Mouse (Mus musculus) central nervous system, embryonic 14 days (tissue): ENCODE data around the gene Ccdc73. TPM values are rescaled to one million over a fixed set of nuclear protein-coding genes. Genes with fewer than 3 reads are reported as not detected.

Source experiments
- polyA plus RNA-seq: library from polyadenylated mRNA; depleted of rRNA; stranded (reverse); fragments of >200 nt; gene quantifications from 2 replicates; pipeline ENCODE4 v1.2.3, GENCODE M21; 2012; rRNA removed

Ccdc73 gene
- polyA plus RNA-seq = 5.6 and 6.6 TPM in 2 replicates

DNA sequence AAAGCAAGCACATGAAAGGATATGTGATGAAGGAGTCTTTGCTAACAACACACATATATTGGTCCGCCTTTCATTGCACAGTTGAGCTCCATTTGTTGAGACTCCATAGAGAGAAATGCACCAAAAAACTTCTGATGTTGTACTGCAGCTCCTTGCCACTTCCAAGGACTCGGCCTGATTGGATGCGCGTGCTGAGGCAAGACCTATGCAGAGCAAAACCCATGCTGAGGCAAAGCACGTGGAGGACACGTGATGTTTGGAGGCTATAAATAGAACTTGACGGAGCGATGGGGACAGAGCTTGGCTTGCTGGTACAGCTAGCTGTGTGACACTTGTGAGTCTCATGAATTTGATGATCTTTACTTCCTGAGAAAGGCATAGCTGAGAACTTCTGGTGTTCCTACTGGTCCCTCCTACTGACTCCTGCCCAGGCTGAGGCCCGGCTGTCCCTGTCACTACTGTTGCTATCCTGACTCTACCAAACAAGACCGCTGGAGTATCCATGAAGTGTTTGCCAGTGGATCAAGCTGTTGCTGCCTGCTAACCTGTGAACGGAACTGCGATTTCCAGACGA lies at the start of gene Ccdc73:
TSS of gene Ccdc73 (plus strand) at position 524 of the 574 bp plus-strand sequence.

DNA sequence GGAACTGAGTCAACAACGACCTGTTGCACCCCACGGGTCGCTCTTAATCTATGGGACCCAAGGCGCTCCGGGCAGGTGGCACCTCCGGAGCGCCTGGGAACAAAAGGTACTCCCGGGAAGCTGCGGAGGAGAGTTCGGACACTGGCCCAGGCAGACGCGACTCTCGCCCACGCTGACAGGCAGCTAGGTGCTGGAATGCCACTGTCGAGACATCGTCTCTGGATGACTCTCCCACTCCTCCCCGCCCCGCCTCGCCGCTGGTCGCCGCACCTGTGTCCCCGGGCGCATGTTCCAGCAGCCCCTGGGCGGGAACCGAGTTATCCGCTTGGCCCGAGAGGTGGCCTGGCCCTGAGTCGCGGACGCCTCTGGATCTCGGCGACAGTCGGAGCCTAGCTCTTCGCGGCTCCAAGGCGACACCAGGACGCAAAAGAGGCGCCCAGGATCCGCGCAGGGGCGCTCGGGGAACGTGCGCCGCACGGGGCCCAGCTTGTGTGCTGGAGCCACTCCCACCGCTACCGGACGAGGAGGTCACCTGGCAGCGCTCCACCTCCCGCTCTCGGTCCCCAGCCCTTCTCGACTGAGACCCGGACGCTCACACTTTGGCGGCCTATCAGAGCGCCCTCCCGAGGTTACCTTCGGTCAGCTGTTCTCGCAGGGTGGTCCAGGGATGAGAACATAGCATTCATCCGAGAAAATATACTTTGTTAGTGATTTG lies 18.2 kb upstream of the Ccdc73 start, which contains the start of gene Prrg4:
TSS of gene Prrg4 (minus strand) at position 601 of the 715 bp plus-strand sequence.

DNA sequence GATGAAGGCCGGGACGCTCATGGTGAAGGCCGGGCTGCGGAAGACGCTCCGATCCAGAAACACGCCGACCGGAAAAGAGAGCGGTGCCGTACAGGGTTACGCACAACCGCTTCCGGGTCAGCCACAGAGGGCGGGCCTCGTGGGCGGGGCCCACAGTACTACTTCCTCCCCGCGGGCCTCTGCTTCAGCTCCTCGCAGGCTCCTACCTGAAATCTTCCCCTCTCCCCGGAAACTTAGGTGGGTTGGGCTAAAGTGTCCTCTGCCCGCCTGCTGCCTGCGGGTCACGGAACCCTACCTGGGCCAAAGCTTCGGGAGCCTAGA lies 149.3 kb downstream of the Ccdc73 start, which contains the start of gene Eif3m:
TSS of gene Eif3m (minus strand) at position 114 of the 321 bp plus-strand sequence.

Other genes with a start within 250 kb of the Ccdc73 start
- 30.5 and 31.6 TPM in 2 replicates for gene Tcp11l1, start 155.6 kb upstream of the Ccdc73 start, polyA plus RNA-seq
- gene Pin1rt1, start 151.4 kb upstream of the Ccdc73 start, polyA plus RNA-seq = not detected in 2 replicates
- gene Depdc7, start 124.9 kb upstream of the Ccdc73 start, polyA plus RNA-seq = 2.0 and 2.7 TPM in 2 replicates
- gene Qser1, start 51.0 kb upstream of the Ccdc73 start, polyA plus RNA-seq = 17.3 and 20.1 TPM in 2 replicates
- 0.27 and 0.55 TPM in 2 replicates for gene Prrg4, start 17.9 kb upstream of the Ccdc73 start, polyA plus RNA-seq
- gene Eif3m, start 149.3 kb downstream of the Ccdc73 start, polyA plus RNA-seq = 129 and 134 TPM in 2 replicates
- not detected in 2 replicates for gene Gm11060, start 224.2 kb downstream of the Ccdc73 start, polyA plus RNA-seq